In the genomic region with DNA sequence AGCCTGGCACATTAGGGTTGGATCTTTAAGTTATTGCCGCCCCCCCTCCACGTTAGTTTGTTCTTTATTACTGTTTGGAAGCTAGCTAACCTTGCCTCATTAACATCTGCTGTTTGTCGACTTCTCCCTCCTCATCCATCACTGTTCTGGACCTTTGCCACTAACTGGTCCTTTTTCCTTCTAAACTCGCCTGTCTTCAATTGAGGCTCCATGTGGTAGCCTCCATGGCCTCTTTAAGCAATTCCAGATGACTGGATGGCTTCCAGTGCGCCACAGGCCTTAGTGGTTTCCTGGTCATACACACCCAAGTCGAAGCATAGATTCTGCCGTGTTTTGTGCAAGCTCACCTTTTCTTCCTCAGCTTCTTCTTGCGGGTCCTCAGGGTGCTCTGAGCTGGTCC, we compare ENCODE assay signal across 20 mouse cellular contexts. TPM values are rescaled to one million over a fixed set of nuclear protein-coding genes. Genes with fewer than 3 reads are reported as not detected.
DNase-seq lines count a peak whose midpoint lies in the region; ATAC-seq lines count a peak whose summit lies in the region.
"Had no signal": no experiment of that assay in that cellular context is flagged by ENCODE, and none has a peak within 500 bp of the region (broad histone marks: within the 10 kb centered on the region; RNA-seq: fewer than 3 reads in every experiment).

No protein-coding gene starts in this region.

- intact Hi-C loops in gastrocnemius, postnatal 14 days (cut with DNase I; ENCODE audit: low total_unique reads): no loop called here

- ATAC-seq in embryonic facial prominence, embryonic 11.5 days (replicated peaks; ENCODE audit: insufficient number of reproducible peaks, low FRiP score, low TSS enrichment, low read depth): no peak; the same call in 1 of the 2 replicates
- ATAC-seq in limb, embryonic 13.5 days (ENCODE audit: low FRiP score, low read depth): peak; percentile 81

- no peaks in the 10 kb centered on the region for H3K4me1 ChIP-seq in embryonic facial prominence, embryonic 11.5 days (ENCODE audit: control insufficient read depth, insufficient read depth, low read length)
- peaks cover 40% of the 10 kb centered on the region for H3K4me1 ChIP-seq in limb, embryonic 13.5 days
- H3K4me1 ChIP-seq: midbrain, embryonic 10.5 days had no signal

- no peak overlapping the region for H3K4me3 ChIP-seq in embryonic facial prominence, embryonic 11.5 days (ENCODE audit: low read depth, low read length)
- no peak overlapping the region for H3K4me3 ChIP-seq in limb, embryonic 13.5 days
- H3K4me3 ChIP-seq: heart, adult 2 months; midbrain, embryonic 10.5 days had no signal

- H3K4me2 ChIP-seq in embryonic facial prominence, embryonic 11.5 days (ENCODE audit: low read depth, low read length): no peak overlapping the region
- H3K4me2 ChIP-seq in limb, embryonic 13.5 days (replicated peaks): peak overlapping the region; percentile 34
- H3K4me2 ChIP-seq: liver, embryonic 11.5 days had no signal

- WGBS in embryonic facial prominence, embryonic 11.5 days: 38% methylated on average over 8 of the region's 8 CpGs
- 16% methylated on average over 8 of the region's 8 CpGs for WGBS in limb, embryonic 13.5 days

- H3K9ac ChIP-seq in embryonic facial prominence, embryonic 11.5 days (replicated peaks; ENCODE audit: low read length): no peak overlapping the region
- no peak overlapping the region for H3K9ac ChIP-seq in limb, embryonic 13.5 days

- no peaks in the 10 kb centered on the region for H3K9me3 ChIP-seq in embryonic facial prominence, embryonic 11.5 days (replicated peaks; ENCODE audit: control insufficient read depth, low read length)
- no peaks in the 10 kb centered on the region for H3K9me3 ChIP-seq in limb, embryonic 13.5 days
- H3K9me3 ChIP-seq: midbrain, embryonic 10.5 days had no signal

- H3K27ac ChIP-seq in embryonic facial prominence, embryonic 11.5 days (replicated peaks; ENCODE audit: low read depth, low read length): 0 out of 2 replicates have a peak overlapping the region, but pooled peaks have one; percentile 20
- peak overlapping the region; percentile 16; the same call in 1 of the 2 replicates for H3K27ac ChIP-seq in limb, embryonic 13.5 days
- H3K27ac ChIP-seq: heart, adult 2 months; midbrain, embryonic 10.5 days had no signal

- H3K36me3 ChIP-seq in embryonic facial prominence, embryonic 11.5 days (replicated peaks; ENCODE audit: control insufficient read depth, insufficient read depth, low read depth, low read length): no peaks in the 10 kb centered on the region
- H3K36me3 ChIP-seq in limb, embryonic 13.5 days: no peaks in the 10 kb centered on the region
- H3K36me3 ChIP-seq: midbrain, embryonic 10.5 days had no signal

- no peaks in the 10 kb centered on the region for H3K27me3 ChIP-seq in embryonic facial prominence, embryonic 11.5 days (ENCODE audit: control insufficient read depth, insufficient read depth, low read length)
- H3K27me3 ChIP-seq in limb, embryonic 13.5 days: no peaks in the 10 kb centered on the region

- peak; percentile 20 for DNase-seq in gastrocnemius, postnatal 25 days
- DNase-seq in gastrocnemius, postnatal 14 days: no peak
- DNase-seq in NIH3T3 (ENCODE audit: low read depth): peak; percentile 90
- peak; percentile 81 for DNase-seq in embryonic facial prominence, embryonic 11.5 days (ENCODE audit: low spot score)
- no peak for DNase-seq in cerebellum, adult 8-10 months
- DNase-seq in urinary bladder, adult 2 months (ENCODE audit: low spot score): no peak
- no peak for DNase-seq in right cerebral cortex, postnatal 4 days
- DNase-seq: adrenal gland, adult 8-10 months; B cell, adult 2 months; cerebellum, postnatal 10 days; heart, adult 2 months; heart, postnatal 14 days; kidney, postnatal 25 days; right cerebral cortex, postnatal 14 days had no signal

RNA-seq across cellular contexts. Expression of gene Adora3, which starts 16.9 kb away (rescaled TPM):
- total RNA-seq in gastrocnemius, postnatal 25 days (2021): under 1 TPM in 1 of 2 experiments, not detected in 1; 0.21 TPM
- total RNA-seq in gastrocnemius, postnatal 14 days (2021): not detected
- polyA plus RNA-seq in embryonic facial prominence, embryonic 11.5 days (2014; fragmentation: Nextera tagmentation; extraction: Ambion mirVana): not detected in 2 replicates
- polyA plus RNA-seq in limb, embryonic 13.5 days (2015; fragmentation: Nextera tagmentation; extraction: Ambion mirVana): 0.36 and 0.90 TPM in 2 replicates
- polyA plus RNA-seq in urinary bladder, adult 2 months (2012; rRNA removed): 0.41 and 0.53 TPM in 2 replicates
- total RNA-seq: heart, adult 2 months had no signal
- polyA plus RNA-seq: intestine, embryonic 14.5 days; midbrain, embryonic 10.5 days had no signal

RNA-seq across cellular contexts. Expression of gene Tmigd3, which starts 16.9 kb away (rescaled TPM):
- total RNA-seq in gastrocnemius, postnatal 25 days (2021): not detected
- not detected for total RNA-seq in gastrocnemius, postnatal 14 days (2021)
- 0.26 TPM in 1 of 2 replicates, not detected in the other for polyA plus RNA-seq in embryonic facial prominence, embryonic 11.5 days (2014; fragmentation: Nextera tagmentation; extraction: Ambion mirVana)
- polyA plus RNA-seq in limb, embryonic 13.5 days (2015; fragmentation: Nextera tagmentation; extraction: Ambion mirVana): not detected in 2 replicates
- polyA plus RNA-seq in urinary bladder, adult 2 months (2012; rRNA removed): 0.13 and 0.14 TPM in 2 replicates
- total RNA-seq: adrenal gland, adult 8-10 months; left cerebral cortex, adult 18-20 months had no signal
- polyA plus RNA-seq: heart, adult 2 months; lung, embryonic 16.5 days; midbrain, embryonic 10.5 days had no signal

RNA-seq across cellular contexts. Expression of gene Rap1a, which starts 52.6 kb away (rescaled TPM):
- 10 to 100 TPM; 77.6 to 84.2 TPM for total RNA-seq in gastrocnemius, postnatal 25 days (2021)
- total RNA-seq in gastrocnemius, postnatal 14 days (2021): 100 to 1,000 TPM in 1 of 2 experiments, 10 to 100 TPM in 1; 95.3 to 107 TPM
- 68.2 and 88.7 TPM in 2 replicates for polyA plus RNA-seq in embryonic facial prominence, embryonic 11.5 days (2014; fragmentation: Nextera tagmentation; extraction: Ambion mirVana)
- 95.5 and 98.4 TPM in 2 replicates for polyA plus RNA-seq in limb, embryonic 13.5 days (2015; fragmentation: Nextera tagmentation; extraction: Ambion mirVana)
- 91.4 and 106 TPM in 2 replicates for polyA plus RNA-seq in urinary bladder, adult 2 months (2012; rRNA removed)

Comparison
In these comparisons a context has a peak if more than half of its experiments do, and no peak if none do; other contexts are left out.
1. DNase-seq: peak in gastrocnemius, postnatal 25 days (single experiment), NIH3T3 (single experiment) and embryonic facial prominence, embryonic 11.5 days (single experiment); none in gastrocnemius, postnatal 14 days (single experiment), cerebellum, adult 8-10 months (single experiment), urinary bladder, adult 2 months (single experiment) and right cerebral cortex, postnatal 4 days (single experiment).